Mouse (Mus musculus) gastrocnemius, postnatal 36 days (tissue): Measurements from ENCODE around the gene Bbs9. TPM values are rescaled to one million over a fixed set of nuclear protein-coding genes. Genes with fewer than 3 reads are reported as not detected.

Experiments used
- DNase-seq, 2 experiments: peaks; one replicate each; pipeline ENCODE4 v3.0.0; 2022
- intact Hi-C: fragments of 180-260 bp; cut with DNase I; formaldehyde crosslinking; loops from one replicate; pipeline ENCODE4 v1.15.1; 2025
- total RNA-seq, 2 experiments: library from RNA; stranded (reverse); gene quantifications; 2 replicates each; pipeline ENCODE4 v1.2.3; 2021

Gene Bbs9
- total RNA-seq, 2 experiments from 2014 or later: 6.8 to 8.7 TPM

DNA sequence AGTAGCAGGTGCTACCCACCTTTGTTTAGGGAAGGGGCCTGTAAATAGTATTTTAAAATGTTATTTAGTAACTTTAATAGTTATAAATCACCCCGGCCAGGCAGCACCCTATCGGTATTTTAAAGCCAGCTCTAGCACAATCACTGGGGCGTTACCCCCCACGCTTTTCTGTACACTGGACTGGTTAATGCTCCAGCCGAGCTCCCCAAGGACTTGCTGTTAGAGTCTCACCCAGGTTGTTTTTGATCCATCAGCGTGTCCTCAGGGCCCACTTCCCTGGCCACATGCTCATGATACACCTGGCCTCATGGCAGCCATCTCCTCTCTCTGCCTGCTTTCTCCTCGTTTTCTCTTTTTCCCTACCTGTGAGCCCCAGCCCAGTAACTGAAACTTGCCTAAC is 301.9 kb downstream of the Bbs9 start:
- DNase-seq: no peak
- intact Hi-C loops: no loop called here

DNA sequence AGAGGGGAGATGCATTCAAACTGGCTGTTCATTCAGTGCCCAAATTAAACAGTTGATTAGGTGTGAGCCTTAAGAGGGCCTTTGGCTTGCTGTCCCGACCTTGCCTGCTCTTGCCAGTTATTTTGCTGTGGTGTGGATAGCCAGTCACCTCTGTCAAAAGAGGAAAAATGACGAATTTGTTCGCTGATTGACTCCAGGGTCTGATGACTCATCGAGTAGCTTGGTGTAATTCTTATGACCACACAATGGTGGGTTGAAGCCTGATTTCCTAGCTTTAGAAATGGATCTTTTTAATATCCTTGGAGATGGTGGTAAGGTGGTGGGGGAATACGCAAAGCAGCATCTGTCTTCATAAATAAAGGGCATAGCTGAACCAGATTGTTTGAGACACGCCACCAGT is 304.1 kb downstream of the Bbs9 start:
- intact Hi-C loops: no loop called here

DNA sequence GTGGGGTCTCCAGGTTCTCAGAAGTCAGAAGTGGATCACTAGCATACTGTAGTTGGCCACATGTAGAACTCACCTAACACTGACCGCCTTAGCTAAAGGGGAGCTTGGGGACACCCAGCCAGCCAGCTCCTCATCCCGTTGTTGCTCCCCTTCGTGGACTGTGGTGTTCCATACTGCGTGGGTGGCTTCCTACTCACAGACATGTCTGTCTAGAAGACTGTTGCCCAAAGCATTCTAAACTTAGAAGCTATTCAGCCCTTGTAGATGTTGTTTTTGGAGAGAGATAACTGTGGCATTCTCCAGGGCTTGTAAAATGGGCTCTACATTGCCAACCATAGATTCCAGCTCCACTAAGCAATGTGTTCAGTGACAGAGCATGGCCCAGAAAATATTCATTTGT is 310.5 kb downstream of the Bbs9 start:
- intact Hi-C loops: loop anchor here (5.0 kb wide), 1 partner anchor 36 kb away; no protein-coding TSS in a partner anchor
- no peak for DNase-seq

More for the DNA sequence above, 304.1 kb downstream of the Bbs9 start:
- DNase-seq: no peak

- DNase-seq: no peak
- intact Hi-C loops: loop anchor here (5.0 kb wide), 1 partner anchor 34 kb away; no protein-coding TSS in a partner anchor
Observed at GRCm38 (mm10) chr9:22788423-22788822, 312.9 kb downstream of the Bbs9 start.

DNA sequence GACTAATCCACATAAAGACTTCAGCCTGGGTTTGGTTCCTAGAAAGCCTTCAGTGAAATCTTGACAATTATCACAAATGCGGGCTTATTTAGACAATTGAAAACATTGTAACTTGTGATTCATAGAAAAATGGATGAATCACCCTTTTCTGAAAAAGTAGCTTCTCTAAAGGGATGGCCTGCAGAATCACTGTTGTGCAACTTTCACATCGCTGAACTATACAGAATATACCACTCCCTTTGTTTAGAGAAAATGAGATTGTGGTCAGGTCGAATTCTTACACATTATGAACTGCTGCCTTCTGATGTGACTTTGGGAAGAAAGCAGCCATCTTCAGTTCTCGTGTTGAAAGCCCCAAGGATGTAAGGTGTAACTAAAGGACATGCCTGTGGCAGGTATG is 313.3 kb downstream of the Bbs9 start:
- DNase-seq: no peak
- intact Hi-C loops: loop anchor here (5.0 kb wide), 1 partner anchor 33 kb away; no protein-coding TSS in a partner anchor

GRCm38 (mm10) chr9:22789380-22790168 is 314.1 kb downstream of the Bbs9 start:
- peak in 1 of 2 experiments; percentile 21 for DNase-seq
- intact Hi-C loops: loop anchor here (5.0 kb wide), 1 partner anchor 33 kb away; no protein-coding TSS in a partner anchor

DNA sequence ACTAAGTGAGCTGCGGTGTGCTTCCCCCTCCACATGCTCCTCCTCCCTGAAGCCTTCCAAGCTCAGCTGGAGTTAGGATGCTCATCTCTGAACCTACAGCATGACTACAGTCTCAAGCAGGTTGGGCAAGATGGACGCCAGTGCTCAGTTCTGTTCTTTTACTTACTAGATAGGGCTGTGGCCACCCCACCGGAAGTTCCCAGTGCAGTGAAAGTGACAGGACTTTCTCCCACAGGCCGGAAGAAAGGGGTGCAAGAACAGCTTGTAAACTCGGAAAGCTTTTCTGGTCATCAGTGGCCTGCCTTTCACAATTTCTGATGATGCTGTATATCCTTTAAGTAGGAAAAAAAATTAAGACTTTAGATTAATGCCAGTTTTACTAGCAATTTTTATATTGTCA is 315.7 kb downstream of the Bbs9 start:
- no peak for DNase-seq
- intact Hi-C loops: no loop called here

DNA sequence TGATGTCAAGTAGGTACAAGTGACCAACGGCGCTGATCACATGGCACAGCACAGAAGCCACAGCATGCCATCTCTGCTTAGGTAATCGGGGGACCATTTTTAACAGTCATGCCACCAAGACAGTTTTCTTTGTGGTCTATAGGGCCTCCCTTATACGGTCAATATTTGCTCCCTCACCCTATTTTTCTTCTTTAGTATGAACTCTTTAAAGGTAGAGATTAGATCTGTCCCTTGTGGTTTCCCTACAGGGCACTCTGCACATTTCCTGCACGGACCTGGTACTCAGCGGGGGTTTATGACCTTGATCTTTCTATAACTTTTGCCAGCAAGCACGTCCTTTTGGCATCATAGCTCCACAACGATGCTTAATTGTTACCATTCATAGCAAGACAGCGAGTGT is 316.2 kb downstream of the Bbs9 start:
- no peak for DNase-seq
- intact Hi-C loops: no loop called here

GRCm38 (mm10) chr9:22793698-22794097 is 318.2 kb downstream of the Bbs9 start:
- DNase-seq: no peak
- intact Hi-C loops: no loop called here

DNA sequence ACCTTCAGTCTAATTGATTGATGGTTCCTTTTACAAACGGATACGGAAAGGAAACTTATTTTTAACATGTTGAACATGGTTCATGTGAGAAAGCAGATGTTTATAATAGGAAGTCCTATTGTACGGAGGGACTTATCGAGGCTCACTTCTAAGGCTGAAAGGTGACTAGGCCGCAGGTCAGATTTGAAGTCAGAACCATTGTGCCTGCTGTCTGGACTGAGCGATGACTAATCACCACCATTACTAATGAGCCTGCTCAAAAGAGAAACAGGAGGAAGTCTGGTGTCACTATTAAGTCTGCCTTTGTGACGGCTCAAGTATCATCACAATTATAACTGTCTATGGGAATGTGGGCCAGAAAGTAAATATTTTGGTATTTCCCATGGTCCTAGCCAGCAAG is 325.2 kb downstream of the Bbs9 start:
- intact Hi-C loops: no loop called here
- no peak for DNase-seq

GRCm38 (mm10) chr9:22805981-22806380 is 330.5 kb downstream of the Bbs9 start:
- DNase-seq: no peak
- intact Hi-C loops: no loop called here

DNA sequence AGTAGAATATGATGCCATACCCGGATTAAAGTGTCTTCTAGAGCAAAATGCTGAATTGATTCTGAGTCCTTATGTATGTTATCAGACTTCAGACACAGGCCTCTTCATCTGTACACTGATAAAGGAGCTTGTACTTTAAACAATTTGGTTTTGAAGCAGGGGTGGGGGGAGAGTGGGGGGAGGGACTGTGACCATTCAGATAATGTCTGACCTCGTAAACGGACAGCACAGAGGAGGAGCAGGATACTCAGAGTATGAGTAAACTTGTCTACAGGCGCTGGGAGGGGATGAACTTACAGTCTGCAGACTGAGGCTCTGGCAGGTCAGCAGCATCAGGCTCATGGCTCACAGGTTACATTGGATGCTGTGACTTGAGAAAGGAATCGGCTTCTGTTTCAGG is 331.0 kb downstream of the Bbs9 start:
- intact Hi-C loops: no loop called here

DNA sequence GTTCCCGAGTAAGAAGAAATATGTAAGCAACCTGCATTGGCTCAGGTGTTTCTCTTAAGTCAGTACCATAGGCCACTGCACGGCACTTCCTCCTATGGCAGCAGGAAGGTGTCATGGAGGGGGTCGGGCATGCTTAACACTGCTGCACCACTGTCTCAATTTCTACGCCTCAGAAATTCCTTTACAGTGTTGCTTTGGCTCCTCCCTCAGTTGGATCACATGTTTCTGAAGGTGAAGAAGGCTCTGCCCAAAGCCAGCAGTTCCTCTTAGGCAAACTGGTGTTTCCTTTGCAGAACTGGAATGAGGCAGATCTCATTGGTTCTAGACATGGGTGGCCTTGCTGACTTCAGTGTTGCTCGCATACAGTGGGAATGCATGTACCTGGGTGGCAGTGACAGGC is 332.2 kb downstream of the Bbs9 start:
- DNase-seq: no peak
- intact Hi-C loops: no loop called here

More for the DNA sequence above, 331.0 kb downstream of the Bbs9 start:
- no peak for DNase-seq

DNA sequence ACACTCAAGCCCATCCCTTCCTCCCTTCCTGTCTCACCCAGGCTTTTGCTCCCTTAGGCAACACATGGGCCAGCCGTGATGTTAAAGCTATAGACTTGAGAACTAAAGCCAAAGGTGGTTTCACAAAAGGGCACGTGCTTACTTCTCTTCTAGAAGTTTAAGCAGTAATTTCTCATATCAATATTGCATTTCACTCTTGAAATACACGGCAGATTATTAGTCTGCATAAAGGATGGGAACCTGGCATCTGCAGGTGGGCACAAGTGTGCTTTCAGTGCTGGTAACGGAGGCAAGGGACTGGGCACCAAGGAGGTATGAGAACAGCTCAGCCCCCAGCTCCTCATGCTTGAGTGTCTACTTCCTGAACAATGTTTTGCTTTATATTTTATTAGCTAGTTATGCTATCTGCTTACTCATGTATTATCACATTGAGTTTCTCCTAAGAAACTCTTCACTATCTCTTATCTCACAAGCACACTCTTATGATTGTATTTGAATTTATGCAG is 334.2 kb downstream of the Bbs9 start:
- intact Hi-C loops: no loop called here
- DNase-seq: no peak

GRCm38 (mm10) chr9:22810454-22810853 is 334.9 kb downstream of the Bbs9 start:
- no peak for DNase-seq

DNA sequence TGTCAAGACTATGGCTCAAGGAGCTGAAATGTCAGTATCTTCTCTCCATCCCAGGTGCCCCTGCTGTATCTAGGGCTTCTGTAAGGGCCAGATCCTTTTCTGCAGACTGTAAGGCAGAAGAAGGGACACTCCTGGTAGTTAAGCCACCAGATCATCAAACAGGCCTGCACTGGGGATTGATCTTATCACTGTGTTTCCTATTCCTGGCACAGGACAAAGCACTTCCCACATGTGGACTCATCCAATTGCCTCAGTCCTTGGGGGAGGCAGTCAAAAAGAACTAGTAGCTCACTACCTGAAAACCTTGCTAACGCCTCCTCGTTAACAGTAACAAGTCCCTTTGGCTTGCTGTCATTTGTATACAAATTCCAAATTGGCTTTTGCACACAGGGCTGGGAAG is 336.4 kb downstream of the Bbs9 start:
- intact Hi-C loops: no loop called here
- no peak for DNase-seq

More at GRCm38 (mm10) chr9:22810454-22810853, 334.9 kb downstream of the Bbs9 start:
- intact Hi-C loops: no loop called here

GRCm38 (mm10) chr9:22814407-22815092 is 339.0 kb downstream of the Bbs9 start:
- intact Hi-C loops: no loop called here
- DNase-seq: no peak

- intact Hi-C loops: no loop called here
- no peak for DNase-seq
Observed at GRCm38 (mm10) chr9:22815093-22815458, 339.6 kb downstream of the Bbs9 start.

- intact Hi-C loops: no loop called here
- DNase-seq: no peak
Observed at GRCm38 (mm10) chr9:22819539-22819938, 344.0 kb downstream of the Bbs9 start.

- DNase-seq: no peak
- intact Hi-C loops: loop anchor here (5.0 to 10.0 kb wide), 2 partner anchors 33 to 106 kb away; no protein-coding TSS in a partner anchor
Observed at GRCm38 (mm10) chr9:22820646-22821185, 345.2 kb downstream of the Bbs9 start.

GRCm38 (mm10) chr9:22822770-22823169 is 347.3 kb downstream of the Bbs9 start:
- intact Hi-C loops: loop anchor here (5.0 to 10.0 kb wide), 2 partner anchors 35 to 108 kb away; no protein-coding TSS in a partner anchor
- DNase-seq: peak in 1 of 2 experiments; percentile 24
